Mouse (Mus musculus): ENCODE data around the gene Kif21b.

GRCm38 (mm10) chr1:136093726-136094125 lies 37.5 kb upstream of the Kif21b start:
- TF ChIP-seq MYOG (IDR thresholded peaks at IDR 0.05; ENCODE audit: control insufficient read depth in 1 of 3, insufficient read depth in 1 of 3, insufficient read length in 2 of 3, low read depth in 2 of 3): no peak
- TF ChIP-seq POLR2A (IDR thresholded peaks at IDR 0.05; ENCODE audit: insufficient read length, low read depth): no peak
- no peak for TF ChIP-seq CEBPB (IDR thresholded peaks at IDR 0.05; ENCODE audit: insufficient read depth, poor library complexity, severe bottlenecking)

Data from myocyte (in vitro differentiated cells).